In genomic region chr8:64632169-64632568, GRCm38 (mm10) we compare ENCODE assay signal across 29 mouse cellular contexts.
DNase-seq lines count a peak whose midpoint lies in the region; ATAC-seq lines count a peak whose summit lies in the region.
"Had no signal": no experiment of that assay in that cellular context is flagged by ENCODE, and none has a peak within 500 bp of the region (broad histone marks: within the 10 kb centered on the region; RNA-seq: fewer than 3 reads in every experiment).

No protein-coding gene starts in this region.

- H3K4me1 ChIP-seq in forebrain, embryonic 13.5 days: peaks cover 5% of the 10 kb centered on the region
- H3K4me1 ChIP-seq: embryonic facial prominence, embryonic 13.5 days; heart, embryonic 12.5 days; heart, embryonic 15.5 days; hindbrain, embryonic 10.5 days had no signal

- no peaks in the 10 kb centered on the region for H3K27me3 ChIP-seq in forebrain, embryonic 13.5 days
- H3K27me3 ChIP-seq: embryonic facial prominence, embryonic 13.5 days; heart, embryonic 12.5 days; heart, embryonic 15.5 days had no signal

- no peak overlapping the region for H3K27ac ChIP-seq in forebrain, embryonic 13.5 days
- H3K27ac ChIP-seq: embryonic facial prominence, embryonic 10.5 days; embryonic facial prominence, embryonic 13.5 days; forebrain, embryonic 12.5 days; heart, embryonic 15.5 days; hindbrain, embryonic 10.5 days; hindbrain, embryonic 14.5 days; hindbrain, postnatal 0 days had no signal

- no peaks in the 10 kb centered on the region for H3K9me3 ChIP-seq in forebrain, embryonic 13.5 days (replicated peaks)
- H3K9me3 ChIP-seq: embryonic facial prominence, embryonic 10.5 days; embryonic facial prominence, embryonic 13.5 days; heart, embryonic 12.5 days; heart, embryonic 15.5 days had no signal

- no peak overlapping the region for H3K9ac ChIP-seq in forebrain, embryonic 13.5 days
- H3K9ac ChIP-seq: embryonic facial prominence, embryonic 13.5 days; forebrain, embryonic 12.5 days; heart, embryonic 12.5 days; heart, embryonic 15.5 days; hindbrain, embryonic 14.5 days had no signal

- ATAC-seq in forebrain, embryonic 13.5 days: no peak
- ATAC-seq: forebrain, embryonic 16.5 days; hindbrain, postnatal 0 days; inflammation-experienced regulatory T-cells, adult 6 months; intestine, embryonic 16.5 days had no signal

- DNase-seq in heart, adult 11 months: peak; percentile 4
- DNase-seq in heart, adult 8-10 months (ENCODE audit: low spot score): no peak
- peak; percentile 0 for DNase-seq in layer of hippocampus, adult 9-11 months
- no peak for DNase-seq in layer of hippocampus, adult 11-12 months (ENCODE audit: low spot score)
- DNase-seq in ZHBTc4 (ENCODE audit: low read depth, low spot score): peak; percentile 62
- DNase-seq: adrenal gland, adult 2 months; adrenal gland, postnatal 14 days; cerebellum, adult 11-12 months; cerebellum, adult 8-10 months; cerebellum, postnatal 10 days; cerebellum, postnatal 36 days; embryo, embryonic 11 days; gastrocnemius, postnatal 10 days; gastrocnemius, postnatal 36 days; heart, postnatal 10 days; heart, postnatal 36 days had no signal

- no peak overlapping the region for H3K4me3 ChIP-seq in forebrain, embryonic 13.5 days
- H3K4me3 ChIP-seq: embryonic facial prominence, embryonic 10.5 days; embryonic facial prominence, embryonic 13.5 days; erythroblast, embryonic 14.5 days; forebrain, embryonic 12.5 days; heart, embryonic 12.5 days; heart, embryonic 15.5 days; hindbrain, embryonic 10.5 days had no signal

- H3K36me3 ChIP-seq in forebrain, embryonic 13.5 days (ENCODE audit: poor library complexity, severe bottlenecking): 0 out of 2 replicates have a peak, but pooled peaks cover 3% of the 10 kb centered on the region
- H3K36me3 ChIP-seq: embryonic facial prominence, embryonic 10.5 days; embryonic facial prominence, embryonic 13.5 days; forebrain, embryonic 12.5 days; heart, embryonic 15.5 days; hindbrain, embryonic 10.5 days had no signal

- no peak overlapping the region for H3K4me2 ChIP-seq in forebrain, embryonic 13.5 days
- H3K4me2 ChIP-seq: embryonic facial prominence, embryonic 13.5 days; forebrain, embryonic 12.5 days; heart, embryonic 12.5 days; heart, embryonic 15.5 days; hindbrain, embryonic 14.5 days had no signal

- 86% methylated on average over 4 of the region's 4 CpGs for WGBS in forebrain, embryonic 13.5 days

Comparison
In these comparisons a context has a peak if more than half of its experiments do, and no peak if none do; other contexts are left out.
1. DNase-seq: peak in heart, adult 11 months (single experiment), layer of hippocampus, adult 9-11 months (single experiment) and ZHBTc4 (single experiment); none in heart, adult 8-10 months (single experiment) and layer of hippocampus, adult 11-12 months (single experiment).